Mouse (Mus musculus) lung, postnatal 0 days (tissue): Measurements from ENCODE around the gene G3bp1.

Source experiments
- CTCF ChIP-seq: IDR thresholded peaks from 2 replicates; pipeline ENCODE4 v1.5.1; 2016; ENCODE audit warnings: antibody characterized with exemption, mild to moderate bottlenecking
- EP300 ChIP-seq: IDR thresholded peaks from 2 replicates; pipeline ENCODE4 v1.6.1; 2016; ENCODE audit warnings: antibody characterized with exemption, mild to moderate bottlenecking, control low read depth

GRCm38 (mm10) chr11:55505485-55505884 lies 36.0 kb downstream of the G3bp1 start:
- TF ChIP-seq EP300 (no peak), CTCF (no peak)
